Mouse (Mus musculus) kidney, postnatal 0 days (tissue): ENCODE data around the gene Zfp57. TPM values are rescaled to one million over a fixed set of nuclear protein-coding genes. Genes with fewer than 3 reads are reported as not detected.
A peak's percentile ranks its signal among the peaks of the same experiment; 100 is the strongest.

ENCODE experiments used
- ATAC-seq: fragments of 200-750 bp; cut with Nextera tagmentation; replicated peaks from 2 replicates; pipeline ENCODE4 v1.8.0; 2017; ENCODE audit warnings: low read depth, moderate number of reproducible peaks, moderate TSS enrichment, moderate library complexity; ENCODE audit not compliant: low FRiP score
- DNase-seq: peaks from one replicate; pipeline ENCODE4 v3.0.0-alpha.2; 2016; ENCODE audit warnings: low spot score
- H3K27ac ChIP-seq: fragments of 300-500 bp; sonication (generic); 2 replicates; pipeline ENCODE4 v1.5.1; 2014; ENCODE audit warnings: mild to moderate bottlenecking
- H3K27me3 ChIP-seq: fragments of 300-500 bp; sonication (generic); 2 replicates; pipeline ENCODE4 v1.6.1; 2014; ENCODE audit warnings: low read length, mixed read lengths; ENCODE audit not compliant: insufficient read depth
- H3K36me3 ChIP-seq: fragments of 300-500 bp; sonication (generic); 2 replicates; pipeline ENCODE4 v1.6.1; 2014; ENCODE audit warnings: low read length, mixed read lengths; ENCODE audit not compliant: insufficient read depth
- H3K4me1 ChIP-seq: fragments of 300-500 bp; sonication (generic); replicated peaks from 2 replicates; pipeline ENCODE4 v1.6.1; 2014; ENCODE audit warnings: antibody characterized with exemption, low read length, mixed read lengths; ENCODE audit not compliant: insufficient read depth
- H3K4me2 ChIP-seq: fragments of 300-500 bp; sonication (generic); 2 replicates; pipeline ENCODE4 v1.6.1; 2014; ENCODE audit warnings: mild to moderate bottlenecking, low read length, moderate library complexity, mixed read lengths
- H3K4me3 ChIP-seq: fragments of 300-500 bp; sonication (generic); replicated peaks from 2 replicates; pipeline ENCODE4 v1.5.1; 2014; ENCODE audit warnings: low read depth, low read length
- H3K9ac ChIP-seq: fragments of 300-500 bp; sonication (generic); 2 replicates; pipeline ENCODE4 v1.6.1; 2014; ENCODE audit warnings: low read depth, low read length
- H3K9me3 ChIP-seq: fragments of 300-500 bp; sonication (generic); replicated peaks from 2 replicates; pipeline ENCODE4 v1.6.1; 2016; ENCODE audit warnings: low read length, inconsistent platforms, mixed read lengths
- CTCF ChIP-seq: IDR thresholded peaks from 2 replicates; pipeline ENCODE4 v1.5.1; 2016; ENCODE audit warnings: antibody characterized with exemption, low read depth, mild to moderate bottlenecking, moderate library complexity
- WGBS: fragments of 180-500 bp; shearing (Covaris S2); extraction: QIAGEN DNeasy Blood & Tissue Kit; methylation state at CpG from one replicate; pipeline ENCODE4 v1.1.7; 2014; 5-methylcytosine and 5-hydroxymethylcytosine counted together
- polyA plus RNA-seq: library from polyadenylated mRNA; unstranded; fragments of >200 nt; fragmentation: Nextera tagmentation; extraction: Ambion mirVana; gene quantifications from 2 replicates; pipeline ENCODE4 v1.2.1, GENCODE M21; 2015

The Zfp57 gene
- polyA plus RNA-seq, 1 experiment from 2014 or later, result 28.2 TPM

DNA sequence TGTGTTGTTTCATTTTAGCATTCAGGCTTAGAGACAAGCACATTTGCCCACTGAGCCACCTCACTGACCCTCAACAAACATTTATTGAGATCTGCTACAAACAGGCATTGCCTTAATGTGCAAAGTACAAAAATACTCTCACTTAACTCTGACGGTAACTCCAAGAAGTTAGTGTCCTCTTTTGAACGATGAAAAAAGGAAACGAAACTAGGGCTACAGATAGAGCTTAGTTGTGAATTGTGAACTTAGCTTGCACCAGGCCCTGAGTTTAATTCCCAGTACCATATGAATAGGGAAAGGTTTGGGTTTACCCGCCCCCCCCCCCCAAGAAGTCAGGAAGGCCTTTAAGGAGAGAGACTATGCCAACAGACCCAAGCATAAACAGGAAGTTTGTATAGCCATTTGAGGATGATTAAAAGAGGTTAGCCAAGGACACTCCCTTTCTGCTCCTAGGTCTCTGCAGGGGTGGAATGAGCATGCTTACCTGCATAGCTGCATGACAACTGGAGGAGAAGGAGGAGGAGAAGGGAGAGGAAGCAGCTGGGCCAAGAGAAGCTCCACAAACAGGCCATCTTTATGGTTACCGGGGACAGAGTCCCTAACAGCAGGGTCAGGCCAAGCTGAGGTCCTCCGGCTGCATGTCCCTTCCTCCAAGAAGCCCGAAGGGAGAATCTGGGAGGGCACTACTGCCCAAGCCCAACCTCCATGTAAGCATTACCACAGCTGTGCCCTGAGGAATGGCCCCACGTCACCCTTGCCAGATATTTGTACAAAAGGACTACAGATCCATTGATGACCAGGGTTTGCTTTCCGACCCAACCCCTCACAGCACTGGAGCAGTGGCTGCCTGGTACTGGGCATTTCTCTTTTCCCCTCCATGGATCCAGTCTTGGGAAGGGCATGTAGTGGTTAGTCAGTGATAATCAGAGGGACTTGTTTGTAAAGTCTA, 21.9 kb downstream of the Zfp57 start, which contains the start of gene Mog:
Gene Mog, minus strand, starts transcription at position 771 of the 949 bp plus-strand sequence.
- Histone ChIP-seq H3K4me2 (no peak within 1 kb of the TSS), H3K4me1 (no peaks in the 10 kb centered on the region), H3K27me3 (no peaks in the 10 kb centered on the region), H3K27ac (no peak within 1 kb of the TSS), H3K36me3 (no peaks in the 10 kb centered on the region), H3K9me3 (no peaks in the 10 kb centered on the region), H3K4me3 (no peak within 1 kb of the TSS), H3K9ac (no peak within 1 kb of the TSS)
- WGBS, result 67% methylated on average over 9 of the region's 9 CpGs
- TF ChIP-seq CTCF, result no peak
- no peak for DNase-seq
- no peak for ATAC-seq

DNA sequence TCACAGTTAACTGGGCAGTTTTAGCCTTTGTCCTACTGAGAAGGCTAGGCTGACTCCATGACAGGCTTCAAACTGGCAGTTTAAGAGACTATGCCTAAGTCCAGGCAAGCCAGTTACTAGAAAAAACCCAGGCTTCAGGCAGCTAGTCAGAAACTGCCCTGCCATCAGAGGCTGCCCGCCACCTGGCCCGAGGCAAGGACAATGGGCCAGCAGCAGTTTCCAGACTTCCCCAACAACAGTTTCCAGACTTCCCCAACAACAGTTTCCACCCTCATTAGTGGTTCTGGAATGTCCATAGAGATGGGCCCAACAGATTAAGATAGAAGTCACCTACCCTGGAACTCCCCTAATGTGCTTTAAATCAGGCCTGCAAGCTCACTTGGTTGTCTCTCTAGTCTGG, 25.5 kb downstream of the Zfp57 start:
- TF ChIP-seq CTCF, result no peak
- no peak for ATAC-seq
- WGBS, result 69% methylated on average over 2 of the region's 2 CpGs

DNA sequence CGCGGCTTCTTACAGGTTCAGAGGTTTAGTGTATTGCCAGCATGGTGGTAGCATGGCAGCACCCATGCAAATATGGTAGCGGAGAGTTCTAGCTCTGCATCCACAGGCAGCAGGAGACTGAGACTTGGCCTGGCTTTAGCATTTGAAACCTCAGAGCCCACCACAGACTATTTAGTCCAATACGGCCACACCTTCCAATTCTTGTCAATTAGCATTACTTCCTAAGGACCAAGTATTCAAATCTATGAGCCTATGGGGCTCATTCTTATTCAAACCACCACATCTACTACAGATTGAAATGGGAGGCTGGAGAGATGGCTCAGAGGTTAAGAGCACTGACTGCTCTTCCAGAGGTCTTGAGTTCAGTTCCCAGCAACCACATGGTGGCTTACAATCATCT, 26.5 kb downstream of the Zfp57 start:
- WGBS, result 92% methylated on average over 4 of the region's 4 CpGs
- Histone ChIP-seq H3K4me1 (0 out of 2 replicates have a peak, but pooled peaks cover 3% of the 10 kb centered on the region), H3K27ac (peak overlapping the region; percentile 64; the same call in 1 of the 2 replicates), H3K9me3 (no peaks in the 10 kb centered on the region), H3K36me3 (no peaks in the 10 kb centered on the region), H3K4me2 (no peak overlapping the region), H3K4me3 (no peak overlapping the region), H3K9ac (no peak overlapping the region), H3K27me3 (no peaks in the 10 kb centered on the region)
- ATAC-seq (no peak), DNase-seq (no peak)
- no peak for TF ChIP-seq CTCF

More for the DNA sequence above, 25.5 kb downstream of the Zfp57 start:
- DNase-seq, result no peak
- no peak overlapping the region for H3K27ac ChIP-seq
- H3K4me2 ChIP-seq, result no peak overlapping the region
- H3K27me3 ChIP-seq, result no peaks in the 10 kb centered on the region
- no peak overlapping the region for H3K9ac ChIP-seq
- no peaks in the 10 kb centered on the region for H3K9me3 ChIP-seq
- 0 out of 2 replicates have a peak, but pooled peaks cover 3% of the 10 kb centered on the region for H3K4me1 ChIP-seq
- no peaks in the 10 kb centered on the region for H3K36me3 ChIP-seq
- H3K4me3 ChIP-seq, result no peak overlapping the region

DNA sequence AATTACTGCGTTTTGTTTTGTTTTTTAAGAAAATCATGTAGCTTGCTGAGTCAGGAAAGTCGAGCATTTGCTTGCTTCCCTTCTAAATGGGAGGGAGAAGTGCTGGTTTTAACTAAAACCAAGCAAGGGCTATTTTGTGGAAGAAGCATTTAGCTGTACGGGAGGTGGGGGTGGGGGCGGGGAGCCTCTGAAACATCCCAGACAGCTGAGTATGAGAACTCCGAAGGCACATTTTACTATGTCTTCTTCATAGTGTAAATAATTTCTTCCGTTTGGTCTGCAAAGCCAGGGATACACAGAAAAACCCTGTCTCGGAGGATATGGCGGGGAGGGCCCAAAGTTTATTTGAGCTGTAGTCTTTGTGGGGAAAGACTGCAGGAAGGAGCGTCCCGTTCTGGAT, 27.2 kb downstream of the Zfp57 start:
- peak overlapping the region; percentile 29; the same call in 1 of the 2 replicates for H3K9ac ChIP-seq
- ATAC-seq, result peak; percentile 19
- no peak for DNase-seq

DNA sequence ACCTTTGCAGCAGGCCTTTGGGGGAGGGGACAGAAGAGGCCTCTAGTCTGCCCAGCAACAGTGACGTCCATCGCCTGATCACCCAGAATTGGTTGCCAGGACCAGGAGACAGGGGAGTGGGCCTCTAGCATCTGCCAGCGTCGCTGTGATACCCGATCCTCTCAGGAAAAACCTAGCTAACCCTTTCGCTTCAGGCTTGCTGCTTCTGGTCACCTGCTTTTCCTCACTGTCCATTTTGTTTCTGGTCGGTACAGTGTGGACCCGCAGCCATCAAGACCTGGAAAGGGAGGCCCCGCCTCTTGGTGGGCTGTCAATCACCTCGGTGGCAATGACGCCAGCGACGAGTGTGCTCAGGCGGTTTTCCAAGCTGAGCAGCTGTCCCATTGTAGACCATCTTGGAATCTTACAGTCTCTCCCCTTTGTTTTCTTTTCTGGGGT, 27.7 kb downstream of the Zfp57 start:
- ATAC-seq (peak; percentile 99), DNase-seq (peak; percentile 99)
- TF ChIP-seq CTCF, result no peak
- no peaks in the 10 kb centered on the region for H3K27me3 ChIP-seq
- peak overlapping the region; percentile 29; the same call in 1 of the 2 replicates for H3K9ac ChIP-seq
- no peaks in the 10 kb centered on the region for H3K36me3 ChIP-seq
- peak overlapping the region; percentile 64 for H3K27ac ChIP-seq
- H3K4me2 ChIP-seq, result peak overlapping the region; percentile 58
- H3K4me1 ChIP-seq, result 0 out of 2 replicates have a peak, but pooled peaks cover 3% of the 10 kb centered on the region
- peak overlapping the region; percentile 38 for H3K4me3 ChIP-seq
- under 1% methylated on average over 14 of the region's 14 CpGs for WGBS
- H3K9me3 ChIP-seq, result no peaks in the 10 kb centered on the region

More for the DNA sequence above, 27.2 kb downstream of the Zfp57 start:
- Histone ChIP-seq H3K9me3 (no peaks in the 10 kb centered on the region), H3K27me3 (no peaks in the 10 kb centered on the region), H3K4me3 (peak overlapping the region; percentile 38), H3K36me3 (no peaks in the 10 kb centered on the region), H3K27ac (peak overlapping the region; percentile 64), H3K4me2 (peak overlapping the region; percentile 58), H3K4me1 (0 out of 2 replicates have a peak, but pooled peaks cover 3% of the 10 kb centered on the region)
- 8% methylated on average over 10 of the region's 10 CpGs for WGBS
- TF ChIP-seq CTCF, result no peak

DNA sequence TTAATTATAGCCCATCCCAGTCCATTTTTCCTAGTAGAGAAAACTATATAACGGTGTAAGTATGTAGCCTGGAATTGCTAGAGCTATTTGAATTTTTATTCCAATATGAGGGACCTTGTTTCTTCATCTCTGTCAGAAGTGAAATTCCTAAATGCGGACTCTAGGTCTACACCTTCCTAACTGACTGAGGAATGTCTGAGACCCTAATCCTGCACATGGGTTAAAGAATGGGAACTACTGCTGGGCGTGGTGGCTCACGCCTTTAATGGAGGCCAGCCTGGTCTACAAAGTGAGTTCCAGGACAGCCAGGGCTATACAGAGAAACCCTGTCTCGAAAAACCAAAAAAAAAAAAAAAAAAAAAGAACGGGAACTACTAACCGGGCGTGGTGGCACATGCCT, 28.2 kb downstream of the Zfp57 start:
- WGBS, result 63% methylated on average over 8 of the region's 8 CpGs
- peak overlapping the region; percentile 38 for H3K4me3 ChIP-seq
- 0 out of 2 replicates have a peak, but pooled peaks cover 3% of the 10 kb centered on the region for H3K4me1 ChIP-seq
- DNase-seq, result no peak
- H3K27ac ChIP-seq, result peak overlapping the region; percentile 64
- no peaks in the 10 kb centered on the region for H3K9me3 ChIP-seq
- peak overlapping the region; percentile 58 for H3K4me2 ChIP-seq
- H3K36me3 ChIP-seq, result no peaks in the 10 kb centered on the region
- no peak for TF ChIP-seq CTCF
- peak overlapping the region; percentile 29; the same call in 1 of the 2 replicates for H3K9ac ChIP-seq
- no peaks in the 10 kb centered on the region for H3K27me3 ChIP-seq
- ATAC-seq, result no peak
